Mouse (Mus musculus) limb, embryonic 11.5 days (tissue): ENCODE measurements at regions not wholly inside any gene's neighbourhood (a gene's known extent, or its start where the extent isn't known, plus 50 kb on each side); places are given as distances from the start of the nearest gene placed in this dataset.

Source experiments
- ATAC-seq: fragments of 200-750 bp; cut with Nextera tagmentation; 2 replicates; pipeline ENCODE4 v1.8.0; 2017; ENCODE audit warnings: low read depth; ENCODE audit not compliant: insufficient number of reproducible peaks, low FRiP score, low TSS enrichment
- DNase-seq: peaks from one replicate; pipeline ENCODE4 v3.0.0-alpha.2; 2015; ENCODE audit warnings: low spot score
- H3K27ac ChIP-seq: fragments of 300-500 bp; sonication (generic); replicated peaks from 2 replicates; pipeline ENCODE4 v1.5.1; 2014; ENCODE audit warnings: low read depth, mild to moderate bottlenecking, low read length
- H3K27me3 ChIP-seq: fragments of 300-500 bp; sonication (generic); 2 replicates; pipeline ENCODE4 v1.6.1; 2014; ENCODE audit warnings: mild to moderate bottlenecking, low read length, mixed read lengths; ENCODE audit not compliant: control insufficient read depth, insufficient read depth
- H3K36me3 ChIP-seq: fragments of 300-500 bp; sonication (generic); 2 replicates; pipeline ENCODE4 v1.6.1; 2014; ENCODE audit warnings: mild to moderate bottlenecking, low read length, moderate library complexity, mixed read lengths; ENCODE audit not compliant: control insufficient read depth, insufficient read depth
- H3K4me1 ChIP-seq: fragments of 300-500 bp; sonication (generic); 2 replicates; pipeline ENCODE4 v1.6.1; 2014; ENCODE audit warnings: low read length, mixed read lengths; ENCODE audit not compliant: control insufficient read depth, insufficient read depth
- H3K4me2 ChIP-seq: fragments of 300-500 bp; sonication (generic); 2 replicates; pipeline ENCODE4 v1.6.1; 2014; ENCODE audit warnings: low read depth, mild to moderate bottlenecking, moderate library complexity; ENCODE audit not compliant: severe bottlenecking
- H3K4me3 ChIP-seq: fragments of 300-500 bp; sonication (generic); 2 replicates; pipeline ENCODE4 v1.5.1; 2014; ENCODE audit warnings: low read depth, low read length
- H3K9ac ChIP-seq: fragments of 300-500 bp; sonication (generic); 2 replicates; pipeline ENCODE4 v1.6.1; 2014; ENCODE audit warnings: mild to moderate bottlenecking, low read length
- H3K9me3 ChIP-seq: fragments of 300-500 bp; sonication (generic); 2 replicates; pipeline ENCODE4 v1.6.1; 2016; ENCODE audit warnings: low read length; ENCODE audit not compliant: control insufficient read depth
- WGBS: fragments of 180-500 bp; shearing (Covaris S2); extraction: QIAGEN DNeasy Blood & Tissue Kit; methylation state at CpG from one replicate; pipeline ENCODE4 v1.1.7; 2014; 5-methylcytosine and 5-hydroxymethylcytosine counted together

DNA sequence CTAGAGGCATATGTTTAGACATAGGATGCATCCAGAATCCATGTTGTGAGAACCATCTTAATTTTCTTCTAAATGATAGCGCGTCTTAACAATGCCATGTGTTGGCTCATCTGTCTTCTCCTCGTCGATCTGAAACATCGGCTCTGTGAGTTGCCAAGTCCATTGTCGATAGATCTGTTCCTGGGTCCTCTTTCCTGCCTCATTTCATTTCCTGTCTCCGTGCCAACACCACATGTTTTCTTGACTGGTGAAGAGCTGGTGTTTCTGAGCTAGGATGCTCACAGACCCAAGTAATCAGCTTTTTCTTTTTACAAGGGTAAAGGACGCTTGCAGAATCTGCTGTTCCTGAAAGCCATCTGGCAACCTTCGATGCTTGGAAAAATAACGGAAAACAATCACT is 79.5 kb upstream of the 2410004P03Rik start:
- H3K27ac ChIP-seq: no peak overlapping the region
- no peaks in the 10 kb centered on the region for H3K27me3 ChIP-seq
- no peak overlapping the region for H3K4me2 ChIP-seq
- ATAC-seq (no peak), DNase-seq (no peak)
- H3K9ac ChIP-seq: no peak overlapping the region
- 58% methylated on average over 10 of the region's 10 CpGs for WGBS
- 0 out of 2 replicates have a peak, but pooled peaks cover 3% of the 10 kb centered on the region for H3K4me1 ChIP-seq
- H3K36me3 ChIP-seq: no peaks in the 10 kb centered on the region
- H3K4me3 ChIP-seq: no peak overlapping the region
- H3K9me3 ChIP-seq: no peaks in the 10 kb centered on the region

DNA sequence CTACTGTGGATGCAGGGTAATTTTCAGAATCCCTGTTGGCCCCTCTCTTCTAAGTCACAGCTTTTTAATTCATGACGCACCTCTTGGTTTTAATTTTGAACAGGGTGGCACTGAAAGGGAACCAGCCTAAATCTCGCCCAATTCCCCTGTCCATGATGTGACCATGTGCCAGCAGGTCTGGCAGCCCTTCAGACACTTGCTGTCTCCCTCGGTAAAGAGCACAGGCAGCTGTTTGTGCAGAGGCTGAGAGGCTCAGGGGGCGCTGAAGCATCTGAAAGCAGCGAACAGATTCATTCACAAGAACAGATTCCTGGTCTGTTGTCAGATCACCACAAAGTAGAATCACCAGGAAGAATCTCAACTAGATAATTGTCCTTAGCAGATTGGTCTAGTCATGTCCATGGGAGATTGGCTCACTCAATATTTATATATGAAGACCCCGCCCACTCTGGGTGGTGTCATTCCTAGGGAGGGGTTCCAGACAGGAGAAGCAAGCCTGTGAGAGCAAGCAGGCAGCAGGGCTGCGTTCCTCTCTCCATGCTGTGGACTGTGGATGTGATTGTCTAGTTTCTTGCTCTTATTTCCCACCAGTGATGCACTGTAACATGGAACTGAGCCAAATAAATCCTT is 78.3 kb upstream of the 2410004P03Rik start:
- Histone ChIP-seq H3K9ac (no peak overlapping the region), H3K27ac (no peak overlapping the region), H3K4me1 (0 out of 2 replicates have a peak, but pooled peaks cover 3% of the 10 kb centered on the region), H3K9me3 (no peaks in the 10 kb centered on the region), H3K4me2 (no peak overlapping the region), H3K4me3 (no peak overlapping the region), H3K36me3 (no peaks in the 10 kb centered on the region), H3K27me3 (no peaks in the 10 kb centered on the region)
- ATAC-seq (no peak), DNase-seq (no peak)
- WGBS: 53% methylated on average over 7 of the region's 7 CpGs

DNA sequence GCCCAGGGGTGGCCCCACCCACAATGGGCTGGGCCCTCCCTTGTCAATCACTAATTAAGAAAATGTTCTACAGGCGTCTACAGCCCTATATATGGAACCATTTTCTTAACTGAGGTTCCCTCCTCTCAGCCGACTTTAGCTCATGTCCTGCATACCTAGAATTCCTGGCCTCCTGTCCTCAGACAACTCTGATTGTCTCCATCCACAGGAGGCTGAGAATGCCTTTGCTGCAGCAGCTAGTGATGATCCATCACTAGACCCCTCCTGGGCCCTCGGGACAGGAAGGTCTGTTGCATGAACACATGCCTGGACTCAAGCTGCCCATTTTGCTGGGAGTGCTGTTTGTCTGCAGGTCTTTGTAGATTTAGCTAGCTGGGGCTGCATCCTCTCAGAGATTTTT is 75.9 kb upstream of the 2410004P03Rik start:
- DNase-seq: no peak
- 40% methylated on average over 3 of the region's 3 CpGs for WGBS
- no peak overlapping the region for H3K9ac ChIP-seq
- H3K4me2 ChIP-seq: no peak overlapping the region
- ATAC-seq: no peak
- no peaks in the 10 kb centered on the region for H3K27me3 ChIP-seq
- no peaks in the 10 kb centered on the region for H3K36me3 ChIP-seq
- H3K4me3 ChIP-seq: no peak overlapping the region
- H3K9me3 ChIP-seq: no peaks in the 10 kb centered on the region
- no peak overlapping the region for H3K27ac ChIP-seq
- no peaks in the 10 kb centered on the region for H3K4me1 ChIP-seq

DNA sequence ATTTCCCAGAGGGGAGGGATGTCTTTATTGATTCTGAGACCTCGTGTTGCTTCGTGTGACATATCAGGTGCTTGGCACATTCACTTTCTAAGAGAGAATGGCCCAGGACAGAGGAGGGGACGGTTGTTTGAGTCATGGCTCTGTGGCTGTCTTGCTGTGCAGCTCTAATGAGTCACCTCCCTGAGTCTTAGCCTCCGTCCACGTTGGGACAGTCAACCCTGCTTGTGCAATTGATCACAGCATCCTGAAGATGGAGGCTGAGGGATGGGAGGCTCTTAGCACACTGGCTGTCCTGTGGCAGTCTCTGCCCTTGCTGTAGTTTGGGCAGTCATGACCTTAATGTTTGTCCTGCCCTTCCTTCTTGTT is 73.7 kb upstream of the 2410004P03Rik start:
- no peak overlapping the region for H3K4me3 ChIP-seq
- no peaks in the 10 kb centered on the region for H3K36me3 ChIP-seq
- DNase-seq (no peak), ATAC-seq (no peak)
- no peaks in the 10 kb centered on the region for H3K27me3 ChIP-seq
- H3K27ac ChIP-seq: no peak overlapping the region
- WGBS: 74% methylated on average over 5 of the region's 5 CpGs
- H3K9me3 ChIP-seq: no peaks in the 10 kb centered on the region
- no peak overlapping the region for H3K9ac ChIP-seq
- no peak overlapping the region for H3K4me2 ChIP-seq
- no peaks in the 10 kb centered on the region for H3K4me1 ChIP-seq

DNA sequence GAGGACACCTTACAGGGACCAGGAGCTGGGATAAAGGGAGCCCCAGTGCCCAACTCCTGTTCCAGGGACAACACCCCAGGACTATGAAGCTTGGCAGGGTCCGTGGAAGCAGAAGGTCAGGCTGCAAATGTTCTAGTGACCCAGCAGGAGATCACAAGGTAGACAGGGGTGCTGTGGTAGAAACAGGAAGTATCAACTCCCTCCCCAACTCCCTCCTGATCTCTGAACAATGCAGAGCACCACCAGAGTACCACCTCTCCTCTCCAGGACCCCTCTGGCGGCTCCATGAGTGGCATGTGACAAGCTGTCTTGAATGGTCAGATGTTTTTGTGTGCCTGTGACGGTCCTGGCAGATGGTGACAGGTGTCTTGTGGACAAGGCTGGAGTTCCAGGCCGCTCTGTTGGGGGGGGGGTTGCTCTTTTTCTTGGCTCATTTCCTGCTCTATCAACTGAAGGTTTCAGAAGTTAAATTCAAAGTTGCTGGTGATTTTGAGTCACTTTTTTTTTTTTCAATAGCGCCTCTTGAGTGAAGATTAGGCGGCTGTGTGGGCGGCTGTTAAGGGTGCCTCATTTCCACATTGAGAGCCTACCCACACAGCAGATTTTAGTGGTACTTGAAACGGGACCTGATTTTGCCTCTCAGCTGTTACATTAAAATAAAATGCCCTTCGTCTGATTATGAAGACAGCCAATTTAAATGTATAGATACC is 73.1 kb upstream of the 2410004P03Rik start:
- H3K9me3 ChIP-seq: no peaks in the 10 kb centered on the region
- H3K4me3 ChIP-seq: no peak overlapping the region
- no peaks in the 10 kb centered on the region for H3K27me3 ChIP-seq
- no peak for ATAC-seq
- DNase-seq: no peak
- H3K9ac ChIP-seq: no peak overlapping the region
- no peaks in the 10 kb centered on the region for H3K4me1 ChIP-seq
- no peaks in the 10 kb centered on the region for H3K36me3 ChIP-seq
- H3K27ac ChIP-seq: no peak overlapping the region
- WGBS: 78% methylated on average over 9 of the region's 9 CpGs
- no peak overlapping the region for H3K4me2 ChIP-seq

DNA sequence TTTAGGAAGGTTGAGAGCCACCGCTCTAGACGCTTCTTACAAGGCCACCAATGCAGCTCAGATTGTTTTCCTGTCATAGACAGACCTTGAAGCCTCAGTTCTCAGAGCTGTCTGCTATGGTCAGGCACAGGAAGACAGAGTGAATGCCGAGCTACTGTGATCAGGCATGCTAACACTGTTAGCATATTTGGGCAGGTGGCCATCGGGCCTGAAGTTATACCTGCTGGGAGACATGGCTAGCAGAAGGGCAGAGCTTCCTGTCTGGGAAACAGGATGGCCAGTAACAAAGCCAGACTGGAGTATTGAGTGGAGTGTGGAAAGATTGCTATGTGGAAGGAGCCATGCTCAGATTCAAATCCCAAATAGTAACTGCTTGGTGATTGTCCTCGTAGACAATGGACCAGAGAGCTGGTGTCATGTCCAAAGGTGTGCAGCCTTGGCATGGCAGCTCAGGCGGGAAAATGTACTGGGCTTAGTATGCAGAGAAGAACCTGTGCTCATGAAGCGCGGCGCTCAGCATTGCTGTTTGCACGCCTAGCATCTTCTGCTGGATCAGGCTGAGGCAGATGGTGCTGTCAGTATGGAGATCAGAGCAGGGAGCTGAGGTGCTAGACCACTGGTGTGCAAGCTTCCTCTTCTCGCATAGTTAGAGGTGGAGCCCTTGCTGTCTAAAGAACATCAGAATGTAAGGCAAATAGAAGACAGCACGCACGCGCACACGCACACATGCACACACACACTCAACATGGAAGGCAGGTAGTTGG is 60.3 kb upstream of the 2410004P03Rik start:
- Histone ChIP-seq H3K9me3 (no peaks in the 10 kb centered on the region), H3K27ac (no peak overlapping the region), H3K27me3 (no peaks in the 10 kb centered on the region), H3K36me3 (no peaks in the 10 kb centered on the region), H3K9ac (no peak overlapping the region), H3K4me1 (no peaks in the 10 kb centered on the region), H3K4me2 (no peak overlapping the region), H3K4me3 (no peak overlapping the region)
- no peak for DNase-seq
- WGBS: 92% methylated on average over 15 of the region's 15 CpGs
- no peak for ATAC-seq

DNA sequence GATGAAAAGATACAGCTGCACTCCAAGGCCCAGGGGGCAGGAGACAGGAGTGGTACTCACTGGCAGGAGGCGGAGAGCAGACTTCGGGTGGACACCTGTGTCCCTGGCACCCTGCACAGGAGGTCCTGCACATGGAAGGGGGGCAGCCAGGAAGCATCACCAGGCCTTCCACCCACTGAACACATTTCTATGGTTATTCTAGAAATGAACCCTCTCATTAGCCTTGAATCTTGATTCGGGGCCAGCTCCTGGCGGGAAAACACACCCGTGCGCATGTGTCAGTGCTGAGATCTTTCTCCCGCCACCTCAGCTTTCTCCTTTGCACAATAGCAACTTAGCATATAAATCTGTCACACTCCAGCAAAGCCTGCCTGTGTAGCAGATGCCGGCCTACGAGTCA is 58.3 kb upstream of the 2410004P03Rik start:
- DNase-seq: no peak
- Histone ChIP-seq H3K9ac (no peak overlapping the region), H3K36me3 (no peaks in the 10 kb centered on the region), H3K27ac (no peak overlapping the region), H3K4me3 (no peak overlapping the region), H3K4me1 (no peaks in the 10 kb centered on the region), H3K27me3 (no peaks in the 10 kb centered on the region), H3K4me2 (no peak overlapping the region), H3K9me3 (no peaks in the 10 kb centered on the region)
- no peak for ATAC-seq
- 74% methylated on average over 9 of the region's 9 CpGs for WGBS

DNA sequence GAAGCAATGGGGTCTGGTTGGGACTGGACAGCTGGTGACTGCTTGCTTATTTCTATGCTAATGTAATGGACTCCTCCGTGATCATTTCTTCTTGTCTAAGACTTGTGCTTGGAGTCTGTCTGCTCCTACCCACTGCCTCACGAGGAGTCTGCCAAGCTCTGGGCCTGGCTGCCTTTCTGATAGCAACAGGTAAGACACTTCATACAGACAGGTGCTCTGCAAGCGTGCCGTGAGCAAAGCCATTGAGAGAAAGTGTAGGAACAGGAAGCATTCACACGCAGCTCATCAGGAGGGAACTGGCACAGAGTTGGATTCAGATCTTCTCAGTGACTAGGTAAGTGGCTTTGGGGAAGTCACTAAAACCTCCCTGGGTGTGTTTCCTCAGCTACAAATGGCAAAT is 57.6 kb upstream of the 2410004P03Rik start:
- Histone ChIP-seq H3K4me1 (no peaks in the 10 kb centered on the region), H3K4me3 (no peak overlapping the region), H3K4me2 (no peak overlapping the region), H3K36me3 (no peaks in the 10 kb centered on the region), H3K9ac (no peak overlapping the region), H3K27me3 (no peaks in the 10 kb centered on the region), H3K9me3 (no peaks in the 10 kb centered on the region), H3K27ac (no peak overlapping the region)
- DNase-seq: no peak
- no peak for ATAC-seq
- WGBS: 83% methylated on average over 5 of the region's 5 CpGs
